Mouse (Mus musculus): ENCODE results near the gene Nin.

- TF ChIP-seq CTCF (IDR thresholded peaks at IDR 0.05; ENCODE audit: control insufficient read depth, insufficient read depth, insufficient read length) (no peak), MYOD1 (IDR thresholded peaks at IDR 0.05; ENCODE audit: control insufficient read depth, insufficient read length, low read depth) (no peak), MAX (IDR thresholded peaks at IDR 0.05) (no peak), CEBPB (IDR thresholded peaks at IDR 0.05; ENCODE audit: low read depth) (no peak)
Observed at GRCm38 (mm10) chr12:70075001-70075400, 38.5 kb downstream of the Nin start.
